Mouse (Mus musculus) NIH3T3 (cell line): Measurements from ENCODE around the gene Osbpl8.
A peak's percentile ranks its signal among the peaks of the same experiment; 100 is the strongest.

ENCODE experiments used
- DNase-seq: peaks from one replicate; pipeline ENCODE4 v3.0.0-alpha.2; 2012; ENCODE audit warnings: low read depth

The Osbpl8 gene

GRCm38 (mm10) chr10:111155065-111155464, 9.5 kb upstream of the Osbpl8 start:
- DNase-seq: no peak

- DNase-seq: no peak
Measured at GRCm38 (mm10) chr10:111155571-111155970, 9.0 kb upstream of the Osbpl8 start.

GRCm38 (mm10) chr10:111156394-111157190, 8.0 kb upstream of the Osbpl8 start:
- DNase-seq: no peak

- no peak for DNase-seq
Measured at GRCm38 (mm10) chr10:111157241-111157659, 7.3 kb upstream of the Osbpl8 start.

- DNase-seq: no peak
Measured at GRCm38 (mm10) chr10:111159789-111160522, 4.6 kb upstream of the Osbpl8 start.

GRCm38 (mm10) chr10:111160540-111160939, 4.0 kb upstream of the Osbpl8 start:
- no peak for DNase-seq

GRCm38 (mm10) chr10:111161373-111161772, 3.2 kb upstream of the Osbpl8 start:
- DNase-seq: no peak

GRCm38 (mm10) chr10:111163025-111163424, 1.5 kb upstream of the Osbpl8 start:
- no peak for DNase-seq

- peak; percentile 13 for DNase-seq
Measured at GRCm38 (mm10) chr10:111163601-111164240, 831 bp upstream of the Osbpl8 start.

- DNase-seq: peak; percentile 61
Measured at GRCm38 (mm10) chr10:111165219-111165981, 848 bp downstream of the Osbpl8 start.

GRCm38 (mm10) chr10:111166057-111166841, 1.7 kb downstream of the Osbpl8 start:
- DNase-seq: no peak

- DNase-seq: no peak
Measured at GRCm38 (mm10) chr10:111167444-111167843, 2.9 kb downstream of the Osbpl8 start.

- no peak for DNase-seq
Measured at GRCm38 (mm10) chr10:111168305-111168704, 3.8 kb downstream of the Osbpl8 start.

GRCm38 (mm10) chr10:111171246-111171934, 6.8 kb downstream of the Osbpl8 start:
- DNase-seq: no peak

GRCm38 (mm10) chr10:111173589-111174247, 9.2 kb downstream of the Osbpl8 start:
- DNase-seq: no peak

- DNase-seq: no peak
Measured at GRCm38 (mm10) chr10:111177336-111177735, 12.8 kb downstream of the Osbpl8 start.

GRCm38 (mm10) chr10:111178024-111178423, 13.5 kb downstream of the Osbpl8 start:
- DNase-seq: no peak

GRCm38 (mm10) chr10:111180633-111181032, 16.1 kb downstream of the Osbpl8 start:
- no peak for DNase-seq

GRCm38 (mm10) chr10:111183634-111184270, 19.2 kb downstream of the Osbpl8 start:
- DNase-seq: peak; percentile 37
